Mouse (Mus musculus) kidney, adult 2 months (tissue): ENCODE measurements around the gene Sec22c. TPM values are rescaled to one million over a fixed set of nuclear protein-coding genes. Genes with fewer than 3 reads are reported as not detected.

Experiments used
- DNase-seq: peaks from one replicate; pipeline ENCODE4 v3.0.0; 2021
- H3K27ac ChIP-seq: fragments of 200-500 bp; 2 replicates; pipeline ENCODE4 v1.5.1; 2012; ENCODE audit warnings: low read depth, low read length, control low read depth, inconsistent platforms; ENCODE audit not compliant: insufficient read depth
- H3K27me3 ChIP-seq: fragments of 200-500 bp; replicated peaks from 2 replicates; pipeline ENCODE4 v1.6.1; 2012; ENCODE audit warnings: mild to moderate bottlenecking, moderate library complexity, low read length, inconsistent platforms; ENCODE audit not compliant: control insufficient read depth, insufficient read depth
- H3K36me3 ChIP-seq: fragments of 200-500 bp; 2 replicates; pipeline ENCODE4 v1.6.1; 2012; ENCODE audit warnings: mild to moderate bottlenecking, moderate library complexity, low read length, inconsistent platforms; ENCODE audit not compliant: control insufficient read depth, insufficient read depth
- H3K4me1 ChIP-seq: fragments of 200-500 bp; 2 replicates; pipeline ENCODE4 v1.6.1; 2011; ENCODE audit warnings: low read length; ENCODE audit not compliant: control insufficient read depth, insufficient read depth
- H3K4me3 ChIP-seq: fragments of 200-500 bp; 2 replicates; pipeline ENCODE4 v1.5.1; 2011; ENCODE audit warnings: mild to moderate bottlenecking, low read depth, low read length, control low read depth; ENCODE audit not compliant: insufficient read depth
- CTCF ChIP-seq: fragments of 200-500 bp; conservative IDR thresholded peaks from 2 replicates; pipeline ENCODE4 v1.5.1; 2011; ENCODE audit warnings: low read depth, mild to moderate bottlenecking, control low read depth, low read length, moderate library complexity, mixed read lengths; ENCODE audit not compliant: insufficient read depth, insufficient read length
- POLR2A ChIP-seq: fragments of 200-500 bp; IDR thresholded peaks from one replicate; pipeline ENCODE4 v1.6.1; 2011; ENCODE audit warnings: low read depth, low read length, control low read depth
- WGBS: fragments of 180-500 bp; shearing (Covaris S2); methylation state at CpG from one replicate; pipeline ENCODE4 v1.1.7; 2018; 5-methylcytosine and 5-hydroxymethylcytosine counted together
- polyA plus RNA-seq: library from polyadenylated mRNA; depleted of rRNA; stranded (reverse); fragments of >200 nt; gene quantifications from 2 replicates; pipeline ENCODE4 v1.2.3, GENCODE M21; 2012

Sec22c gene
- polyA plus RNA-seq, 1 experiment = 6.6 TPM

- Histone ChIP-seq H3K27ac (no peak overlapping the region), H3K36me3 (no peaks in the 10 kb centered on the region), H3K4me3 (no peak overlapping the region), H3K27me3 (no peaks in the 10 kb centered on the region), H3K4me1 (no peaks in the 10 kb centered on the region)
- TF ChIP-seq POLR2A (no peak), CTCF (no peak)
- 83% methylated on average over 5 of the region's 5 CpGs for WGBS
- no peak for DNase-seq
Measured at GRCm38 (mm10) chr9:121664104-121664503, 41.2 kb downstream of the Sec22c start.

DNA sequence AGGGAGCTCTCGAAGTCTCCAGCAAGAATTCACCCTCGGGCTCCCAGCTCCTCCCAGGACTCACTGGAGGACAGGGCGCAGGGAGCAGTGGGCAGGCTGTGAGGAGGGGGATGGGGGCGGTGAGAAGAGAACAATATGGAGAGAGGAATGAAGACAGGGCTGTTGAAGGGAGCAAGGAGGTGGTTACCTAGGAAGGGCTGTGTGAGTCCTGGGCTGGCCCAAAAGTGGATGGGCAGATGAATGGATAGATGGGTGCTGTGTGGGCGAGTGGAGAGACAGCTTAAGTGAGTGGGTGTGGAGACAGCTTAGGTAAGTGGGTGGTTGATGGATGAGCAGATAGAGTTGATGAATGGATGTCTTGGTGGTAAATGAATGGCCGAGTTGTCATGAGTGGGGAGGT lies 41.8 kb downstream of the Sec22c start:
- 75% methylated on average over 6 of the region's 6 CpGs for WGBS
- Histone ChIP-seq H3K36me3 (no peaks in the 10 kb centered on the region), H3K4me3 (no peak overlapping the region), H3K4me1 (no peaks in the 10 kb centered on the region), H3K27me3 (no peaks in the 10 kb centered on the region), H3K27ac (no peak overlapping the region)
- TF ChIP-seq CTCF (no peak), POLR2A (no peak)
- DNase-seq = no peak

GRCm38 (mm10) chr9:121659791-121660190 lies 45.5 kb downstream of the Sec22c start:
- WGBS = 77% methylated on average over 7 of the region's 7 CpGs
- H3K36me3 ChIP-seq = no peaks in the 10 kb centered on the region
- H3K27ac ChIP-seq = no peak overlapping the region
- DNase-seq = no peak
- no peaks in the 10 kb centered on the region for H3K4me1 ChIP-seq
- H3K4me3 ChIP-seq = no peak overlapping the region
- TF ChIP-seq POLR2A = no peak
- no peak for TF ChIP-seq CTCF
- no peaks in the 10 kb centered on the region for H3K27me3 ChIP-seq

DNA sequence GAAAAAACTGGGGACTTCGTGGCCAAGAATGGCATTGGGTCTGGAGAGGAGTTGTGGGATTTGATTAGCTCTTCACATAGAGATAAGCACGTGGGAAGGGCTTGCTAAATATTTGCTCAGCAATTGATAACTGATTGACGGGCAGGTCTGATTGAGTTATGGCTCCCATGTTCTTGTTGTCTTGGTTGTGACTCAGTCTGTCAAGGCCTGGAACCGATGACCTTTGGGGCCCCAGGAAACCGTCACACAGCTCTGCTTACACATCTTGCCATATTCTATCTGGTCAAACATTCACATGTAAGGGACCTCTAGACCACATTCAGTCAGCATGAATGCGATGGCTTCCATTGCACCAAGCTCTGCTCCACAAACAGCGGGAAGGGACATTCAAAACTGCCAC lies 47.0 kb downstream of the Sec22c start:
- no peaks in the 10 kb centered on the region for H3K36me3 ChIP-seq
- TF ChIP-seq CTCF (no peak), POLR2A (no peak)
- no peak for DNase-seq
- no peak overlapping the region for H3K4me3 ChIP-seq
- H3K4me1 ChIP-seq = no peaks in the 10 kb centered on the region
- WGBS = 84% methylated on average over 7 of the region's 7 CpGs
- H3K27me3 ChIP-seq = no peaks in the 10 kb centered on the region
- no peak overlapping the region for H3K27ac ChIP-seq

GRCm38 (mm10) chr9:121657143-121657542 lies 48.1 kb downstream of the Sec22c start:
- H3K27ac ChIP-seq = no peak overlapping the region
- H3K27me3 ChIP-seq = no peaks in the 10 kb centered on the region
- WGBS = 30% methylated on average over 13 of the region's 13 CpGs
- H3K4me3 ChIP-seq = no peak overlapping the region
- no peak for TF ChIP-seq CTCF
- TF ChIP-seq POLR2A = no peak
- no peak for DNase-seq
- H3K4me1 ChIP-seq = no peaks in the 10 kb centered on the region
- H3K36me3 ChIP-seq = no peaks in the 10 kb centered on the region

DNA sequence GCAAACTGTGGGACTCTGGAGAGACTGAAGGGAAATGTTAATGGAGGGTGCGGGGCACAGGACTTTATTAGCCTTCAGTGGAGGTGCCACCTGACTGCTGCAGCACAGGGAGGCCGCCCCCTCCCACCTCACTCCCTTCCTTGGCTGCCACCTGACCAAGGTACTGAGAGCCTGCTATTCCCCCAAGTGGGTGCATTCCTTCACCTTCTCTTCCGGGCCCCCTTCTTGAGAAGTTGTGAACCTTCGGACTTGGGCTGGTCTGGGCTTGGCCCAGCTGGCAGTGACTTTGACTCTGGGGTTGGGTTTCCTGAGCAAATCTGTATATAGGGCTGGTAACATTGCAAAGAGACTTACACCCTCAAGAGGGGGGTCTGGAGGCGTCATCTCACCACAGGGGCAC lies 49.0 kb downstream of the Sec22c start:
- Histone ChIP-seq H3K4me1 (no peaks in the 10 kb centered on the region), H3K4me3 (no peak overlapping the region), H3K36me3 (no peaks in the 10 kb centered on the region), H3K27ac (no peak overlapping the region), H3K27me3 (no peaks in the 10 kb centered on the region)
- DNase-seq = no peak
- 88% methylated on average over 5 of the region's 5 CpGs for WGBS
- no peak for TF ChIP-seq CTCF
- TF ChIP-seq POLR2A = no peak

DNA sequence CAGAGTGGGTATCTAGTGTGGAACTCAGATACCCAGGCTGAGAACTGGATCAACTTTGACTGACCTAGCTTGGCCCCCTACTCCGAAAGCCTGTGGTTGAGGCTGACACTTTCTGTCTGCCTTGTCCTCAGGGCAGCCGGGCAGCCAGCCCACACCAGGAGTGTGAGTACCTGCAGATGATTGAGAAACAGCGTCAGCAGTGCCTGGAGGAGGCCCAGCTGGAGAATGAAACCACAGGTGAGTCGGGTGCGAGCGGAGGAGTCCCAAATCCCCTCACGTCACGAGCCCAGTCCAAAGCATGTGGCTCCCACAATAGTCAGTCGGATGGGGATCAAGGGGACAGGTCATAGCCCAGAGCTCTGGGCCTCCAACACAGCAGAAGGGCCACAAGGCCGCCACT lies 51.6 kb downstream of the Sec22c start:
- Histone ChIP-seq H3K27me3 (no peaks in the 10 kb centered on the region), H3K4me1 (no peaks in the 10 kb centered on the region), H3K27ac (no peak overlapping the region), H3K36me3 (no peaks in the 10 kb centered on the region), H3K4me3 (no peak overlapping the region)
- WGBS = 92% methylated on average over 10 of the region's 10 CpGs
- TF ChIP-seq POLR2A (no peak), CTCF (no peak)
- no peak for DNase-seq

DNA sequence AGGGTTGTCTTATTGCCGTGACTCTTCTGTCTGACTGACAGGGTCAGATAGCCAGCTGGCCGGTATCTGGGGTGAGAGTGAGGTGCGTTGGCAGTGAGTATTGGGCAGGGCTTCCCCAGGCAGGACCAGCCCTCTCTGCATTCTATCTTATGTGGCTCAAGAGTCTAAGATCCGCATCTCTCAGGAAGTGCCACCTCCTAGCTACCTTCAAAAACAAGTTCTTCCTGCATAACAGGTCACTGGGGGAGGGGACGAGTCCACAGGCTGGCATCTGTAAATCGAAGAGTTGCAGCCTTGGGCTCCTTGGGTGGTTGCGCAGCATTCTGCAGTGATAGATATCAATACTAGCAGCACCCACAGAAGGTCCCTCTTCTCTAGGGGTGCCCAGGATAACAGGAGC lies 58.3 kb downstream of the Sec22c start:
- DNase-seq = no peak
- Histone ChIP-seq H3K27ac (no peak overlapping the region), H3K4me3 (no peak overlapping the region), H3K27me3 (no peaks in the 10 kb centered on the region), H3K36me3 (no peaks in the 10 kb centered on the region), H3K4me1 (no peaks in the 10 kb centered on the region; the same call in 1 of the 2 replicates)
- WGBS = 73% methylated on average over 7 of the region's 7 CpGs
- TF ChIP-seq CTCF (no peak), POLR2A (no peak)
